Mouse (Mus musculus): ENCODE results near the gene Dnal1. TPM values are rescaled to one million over a fixed set of nuclear protein-coding genes. Genes with fewer than 3 reads are reported as not detected.
"Not testable (repeated sequence)": the region's sequence is repeated elsewhere in the genome, so short reads cannot be mapped to it uniquely, and the experiment has no call there.

Dnal1 gene
- 1 to 10 TPM; 6.6 to 6.9 TPM for total RNA-seq (2021)
- long read RNA-seq, experiment 1, result 0 reads
- long read RNA-seq, experiment 2, result 0 reads

GRCm38 (mm10) chr12:84114153-84114994 is at the start of gene Dnal1:
TSS of gene Dnal1 (plus strand) at chr12:84114366.
- DNase-seq, result peak; percentile 89 to 92

GRCm38 (mm10) chr12:84064621-84065020 is 49.5 kb upstream of the Dnal1 start:
- DNase-seq, result peak in 1 of 2 experiments; percentile 8

GRCm38 (mm10) chr12:84067752-84068151 is 46.4 kb upstream of the Dnal1 start:
- DNase-seq, result no peak

GRCm38 (mm10) chr12:84068296-84068695 is 45.9 kb upstream of the Dnal1 start:
- no peak for DNase-seq

- DNase-seq, result no peak
These were observed 45.2 kb upstream of the Dnal1 start, which contains the start of gene Acot5 for GRCm38 (mm10) chr12:84068986-84069385. TSS of gene Acot5 (plus strand) at chr12:84069325.

- DNase-seq, result peak; percentile 36 to 40
These were observed 44.6 kb upstream of the Dnal1 start for GRCm38 (mm10) chr12:84069582-84069981.

- no peak for DNase-seq
These were observed 42.5 kb upstream of the Dnal1 start for GRCm38 (mm10) chr12:84071696-84072095.

GRCm38 (mm10) chr12:84077371-84077990 is 36.7 kb upstream of the Dnal1 start:
- no peak for DNase-seq

GRCm38 (mm10) chr12:84083842-84084241 is 30.3 kb upstream of the Dnal1 start:
- DNase-seq, result no peak

- DNase-seq, result no peak
These were observed 29.6 kb upstream of the Dnal1 start for GRCm38 (mm10) chr12:84084581-84084980.

- DNase-seq, result not testable (repeated sequence)
These were observed 19.5 kb upstream of the Dnal1 start for GRCm38 (mm10) chr12:84094666-84095065.

GRCm38 (mm10) chr12:84099605-84100004 is 14.6 kb upstream of the Dnal1 start:
- DNase-seq, result no peak

GRCm38 (mm10) chr12:84100071-84100470 is 14.1 kb upstream of the Dnal1 start:
- DNase-seq, result no peak

GRCm38 (mm10) chr12:84100604-84101492 is 13.3 kb upstream of the Dnal1 start, which contains the start of gene Acot6:
TSS of gene Acot6 (plus strand) at chr12:84100654.
- DNase-seq, result peak; percentile 39 to 70

- DNase-seq, result no peak
These were observed 12.7 kb upstream of the Dnal1 start for GRCm38 (mm10) chr12:84101493-84101845.

GRCm38 (mm10) chr12:84107012-84107411 is 7.2 kb upstream of the Dnal1 start:
- no peak for DNase-seq

- DNase-seq, result no peak
These were observed 6.5 kb upstream of the Dnal1 start for GRCm38 (mm10) chr12:84107692-84108091.

GRCm38 (mm10) chr12:84109924-84110323 is 4.2 kb upstream of the Dnal1 start:
- DNase-seq, result no peak

GRCm38 (mm10) chr12:84110814-84111213 is 3.4 kb upstream of the Dnal1 start:
- no peak for DNase-seq

GRCm38 (mm10) chr12:84113676-84114075 is 490 bp upstream of the Dnal1 start:
- no peak for DNase-seq

GRCm38 (mm10) chr12:84119584-84119983 is 5.4 kb downstream of the Dnal1 start:
- DNase-seq, result no peak

- no peak for DNase-seq
These were observed 11.7 kb downstream of the Dnal1 start for GRCm38 (mm10) chr12:84125892-84126291.
